Mouse (Mus musculus): Measurements from ENCODE around the gene Stx11.

The Stx11 gene

GRCm38 (mm10) chr10:12915826-12916225 is 48.3 kb downstream of the Stx11 start:
- no peak for DNase-seq (ENCODE audit: low read depth, low spot score)

- no peak for DNase-seq (ENCODE audit: low read depth, low spot score)
These were observed 49.9 kb downstream of the Stx11 start for GRCm38 (mm10) chr10:12914203-12914602.

- DNase-seq (ENCODE audit: low read depth, low spot score): no peak
These were observed 52.0 kb downstream of the Stx11 start for GRCm38 (mm10) chr10:12911981-12912530.

DNA sequence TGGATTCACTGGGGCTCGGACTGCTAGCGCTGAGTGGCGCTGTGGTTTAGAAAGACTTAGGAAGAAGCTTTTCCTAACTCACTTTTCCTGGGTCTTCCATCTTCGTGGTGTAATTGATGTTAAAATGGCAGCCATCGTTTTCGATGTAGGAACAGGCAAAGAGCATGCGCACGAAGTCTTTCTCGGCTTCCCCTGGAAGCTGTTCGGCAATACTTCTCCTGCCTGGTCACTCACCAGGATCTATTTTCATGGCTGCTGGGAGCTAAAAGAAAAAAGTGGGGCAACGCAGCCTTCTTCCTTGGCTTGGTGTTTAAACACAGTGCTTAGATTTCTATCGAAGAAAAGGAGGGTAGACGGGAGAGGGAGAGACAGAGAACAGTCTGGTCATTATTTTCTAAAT is 52.6 kb downstream of the Stx11 start:
- no peak for DNase-seq (ENCODE audit: low read depth, low spot score)

GRCm38 (mm10) chr10:12909891-12910290 is 54.2 kb downstream of the Stx11 start:
- DNase-seq (ENCODE audit: low read depth, low spot score): no peak

- DNase-seq (ENCODE audit: low read depth, low spot score): no peak
These were observed 54.9 kb downstream of the Stx11 start for GRCm38 (mm10) chr10:12909179-12909578.

DNA sequence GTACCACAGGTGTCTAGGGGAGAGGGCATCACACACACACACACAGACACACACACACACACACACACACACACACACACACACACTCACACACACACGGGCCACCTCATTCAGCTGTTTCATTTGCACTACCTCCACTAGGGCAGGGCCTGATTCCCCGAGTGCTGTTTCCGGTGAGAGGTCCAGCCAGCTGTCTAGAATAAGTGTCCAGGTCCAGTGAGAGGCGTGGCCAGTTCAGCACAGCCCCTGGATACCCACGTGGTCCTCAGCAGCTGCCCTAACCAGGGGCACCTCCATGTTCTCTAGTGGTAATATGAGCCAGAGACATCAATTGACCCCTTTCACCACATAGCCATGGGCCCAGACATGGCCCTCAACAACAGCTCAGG is 60.0 kb downstream of the Stx11 start:
- no peak for DNase-seq (ENCODE audit: low read depth, low spot score)

DNA sequence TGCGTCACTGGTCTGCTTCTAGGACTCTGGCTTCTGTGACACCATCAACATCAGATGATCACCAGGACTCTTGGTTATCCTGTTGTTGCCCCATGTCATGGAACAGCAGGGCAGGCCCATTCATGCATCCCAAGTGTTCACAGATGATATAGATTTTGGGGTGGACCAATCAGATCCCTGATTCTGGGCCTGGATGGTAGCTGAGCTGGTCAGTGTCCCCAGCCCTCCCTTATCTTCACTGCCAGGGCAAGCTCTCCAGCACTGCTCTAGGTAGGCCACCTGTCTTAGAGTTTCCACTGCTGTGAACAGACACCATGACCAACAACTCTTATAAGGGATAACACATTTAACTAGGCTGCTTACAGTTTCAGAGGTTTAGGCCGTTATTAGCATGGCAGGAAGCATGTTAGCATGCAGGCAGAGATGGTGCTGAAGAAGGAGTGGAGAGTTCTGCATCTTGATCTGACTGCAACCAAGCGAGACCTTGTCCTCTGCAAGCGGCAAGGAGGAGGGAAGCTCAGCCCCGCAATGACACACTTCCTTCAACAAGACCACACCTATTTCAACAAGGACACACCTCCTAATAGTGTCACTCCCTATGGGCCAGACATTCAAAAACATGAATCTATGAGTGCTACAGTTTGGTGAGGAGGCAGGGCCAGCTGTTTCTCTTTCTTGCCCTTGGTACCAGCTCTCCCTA is 60.5 kb downstream of the Stx11 start:
- no peak for DNase-seq (ENCODE audit: low read depth, low spot score)

GRCm38 (mm10) chr10:12899901-12900300 is 64.2 kb downstream of the Stx11 start:
- DNase-seq (ENCODE audit: low read depth, low spot score): no peak

GRCm38 (mm10) chr10:12893339-12893738 is 70.8 kb downstream of the Stx11 start:
- DNase-seq (ENCODE audit: low read depth, low spot score): no peak

DNA sequence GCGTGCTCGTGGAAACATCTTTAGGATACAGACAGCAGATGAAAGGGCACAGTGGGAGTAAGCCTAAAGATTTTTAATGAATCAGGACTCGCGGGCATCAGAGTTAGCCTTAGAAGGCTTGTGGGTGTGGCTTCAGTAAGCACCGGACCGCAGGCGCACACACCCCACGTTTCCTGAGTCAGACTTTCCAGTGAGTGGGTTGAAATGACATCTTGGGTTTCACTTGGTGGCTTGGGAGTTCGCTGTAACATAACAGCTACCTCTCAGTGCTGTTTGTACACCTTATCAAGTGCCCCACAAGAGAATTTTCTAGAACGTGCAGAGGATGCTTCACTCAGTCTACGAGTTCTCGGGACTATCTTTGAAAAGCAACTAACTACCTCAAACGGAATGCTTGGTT is 75.7 kb downstream of the Stx11 start:
- no peak for DNase-seq (ENCODE audit: low read depth, low spot score)
